Mouse (Mus musculus) thymus, adult 2 months (tissue): Measurements from ENCODE around the gene Wap. TPM values are rescaled to one million over a fixed set of nuclear protein-coding genes. Genes with fewer than 3 reads are reported as not detected.

Experiments
- DNase-seq: peaks from one replicate; pipeline ENCODE4 v3.0.0; 2021
- H3K27ac ChIP-seq: fragments of 200-500 bp; 2 replicates; pipeline ENCODE4 v1.5.1; 2012; ENCODE audit warnings: low read length, control low read depth; ENCODE audit not compliant: control insufficient read depth, insufficient read depth
- H3K27me3 ChIP-seq: fragments of 200-500 bp; 2 replicates; pipeline ENCODE4 v1.6.1; 2012; ENCODE audit warnings: mild to moderate bottlenecking, low read length, moderate library complexity, mixed read lengths; ENCODE audit not compliant: control insufficient read depth, insufficient read depth
- H3K36me3 ChIP-seq: fragments of 200-500 bp; 2 replicates; pipeline ENCODE4 v1.6.1; 2012; ENCODE audit warnings: mild to moderate bottlenecking, low read length, moderate library complexity; ENCODE audit not compliant: control insufficient read depth, insufficient read depth
- H3K4me1 ChIP-seq: fragments of 200-500 bp; replicated peaks from 2 replicates; pipeline ENCODE4 v1.6.1; 2012; ENCODE audit warnings: low read length; ENCODE audit not compliant: control insufficient read depth, insufficient read depth
- H3K4me3 ChIP-seq: fragments of 200-500 bp; 2 replicates; pipeline ENCODE4 v1.5.1; 2012; ENCODE audit warnings: mild to moderate bottlenecking, low read length, control low read depth, moderate library complexity; ENCODE audit not compliant: control insufficient read depth, insufficient read depth
- CTCF ChIP-seq: fragments of 200-500 bp; IDR thresholded peaks from 2 replicates; pipeline ENCODE4 v1.5.1; 2012; ENCODE audit warnings: mild to moderate bottlenecking, control low read depth, low read length, moderate library complexity, borderline replicate concordance; ENCODE audit not compliant: control insufficient read depth, poor library complexity, insufficient read depth; ENCODE audit errors: extremely low read depth
- POLR2A ChIP-seq: fragments of 200-500 bp; IDR thresholded peaks from 2 replicates; pipeline ENCODE4 v1.6.1; 2012; ENCODE audit warnings: mild to moderate bottlenecking, low read length, control low read depth, moderate library complexity; ENCODE audit not compliant: control insufficient read depth, poor library complexity, insufficient read depth; ENCODE audit errors: extremely low read depth
- WGBS: fragments of 180-500 bp; shearing (Covaris S2); methylation state at CpG from one replicate; pipeline ENCODE4 v1.1.7; 2018; 5-methylcytosine and 5-hydroxymethylcytosine counted together
- polyA plus RNA-seq: library from polyadenylated mRNA; depleted of rRNA; stranded (reverse); fragments of >200 nt; gene quantifications from 2 replicates; pipeline ENCODE4 v1.2.3, GENCODE M21; 2012; rRNA removed

The Wap gene
- 0.56 and 1.2 TPM in 2 replicates for polyA plus RNA-seq

- H3K4me3 ChIP-seq = no peak within 1 kb of the TSS
These were observed at the start of gene Wap for GRCm38 (mm10) chr11:6638537-6638936. Wap (minus strand) TSS chr11:6638637.

GRCm38 (mm10) chr11:6684741-6685140, 46.3 kb upstream of the Wap start:
- WGBS = 77% methylated on average over 3 of the region's 3 CpGs
- Histone ChIP-seq H3K4me1 (peaks cover 10% of the 10 kb centered on the region), H3K4me3 (no peak overlapping the region), H3K27me3 (no peaks in the 10 kb centered on the region), H3K36me3 (no peaks in the 10 kb centered on the region), H3K27ac (no peak overlapping the region)
- TF ChIP-seq CTCF (no peak), POLR2A (no peak)
- no peak for DNase-seq

More at GRCm38 (mm10) chr11:6638537-6638936, at the start of gene Wap:
- no peak for TF ChIP-seq POLR2A
- TF ChIP-seq CTCF = no peak
- Histone ChIP-seq H3K4me1 (no peaks in the 10 kb centered on the region; the same call in 1 of the 2 replicates), H3K36me3 (no peaks in the 10 kb centered on the region), H3K27ac (no peak within 1 kb of the TSS), H3K27me3 (no peaks in the 10 kb centered on the region)
- WGBS = 98% methylated on average over 4 of the region's 4 CpGs
- no peak for DNase-seq

- Histone ChIP-seq H3K4me3 (peak overlapping the region; percentile 30), H3K4me1 (peaks cover 7% of the 10 kb centered on the region), H3K36me3 (no peaks in the 10 kb centered on the region), H3K27me3 (no peaks in the 10 kb centered on the region), H3K27ac (peak overlapping the region; percentile 43)
- TF ChIP-seq POLR2A (no peak), CTCF (no peak)
- 6% methylated on average over 10 of the region's 10 CpGs for WGBS
- DNase-seq = peak; percentile 59
These were observed 42.0 kb upstream of the Wap start for GRCm38 (mm10) chr11:6680397-6680818.

- no peaks in the 10 kb centered on the region for H3K36me3 ChIP-seq
- DNase-seq = peak; percentile 48
- 11% methylated on average over 17 of the region's 17 CpGs for WGBS
- H3K4me3 ChIP-seq = peak overlapping the region; percentile 30
- H3K4me1 ChIP-seq = peaks cover 7% of the 10 kb centered on the region
- H3K27ac ChIP-seq = peak overlapping the region; percentile 43
- H3K27me3 ChIP-seq = no peaks in the 10 kb centered on the region
- TF ChIP-seq POLR2A (no peak), CTCF (no peak)
These were observed 41.4 kb upstream of the Wap start for GRCm38 (mm10) chr11:6679694-6680396.

- Histone ChIP-seq H3K27ac (no peak overlapping the region), H3K27me3 (no peaks in the 10 kb centered on the region), H3K4me1 (peaks cover 7% of the 10 kb centered on the region), H3K36me3 (no peaks in the 10 kb centered on the region), H3K4me3 (no peak overlapping the region)
- TF ChIP-seq CTCF (no peak), POLR2A (no peak)
- DNase-seq = no peak
- WGBS = 46% methylated on average over 7 of the region's 7 CpGs
These were observed 39.1 kb upstream of the Wap start for GRCm38 (mm10) chr11:6677530-6677929.

- 94% methylated on average over 9 of the region's 9 CpGs for WGBS
- no peak for DNase-seq
These were observed 38.2 kb upstream of the Wap start for GRCm38 (mm10) chr11:6676641-6677040.

GRCm38 (mm10) chr11:6675402-6675801, 37.0 kb upstream of the Wap start:
- no peak for DNase-seq
- Histone ChIP-seq H3K27me3 (no peaks in the 10 kb centered on the region), H3K27ac (no peak overlapping the region), H3K4me1 (peaks cover 5% of the 10 kb centered on the region), H3K36me3 (no peaks in the 10 kb centered on the region), H3K4me3 (no peak overlapping the region)
- TF ChIP-seq CTCF = no peak
- TF ChIP-seq POLR2A = no peak
- 53% methylated on average over 7 of the region's 7 CpGs for whole genome bisulfite sequencing

More at GRCm38 (mm10) chr11:6676641-6677040, 38.2 kb upstream of the Wap start:
- peaks cover 7% of the 10 kb centered on the region for H3K4me1 ChIP-seq
- TF ChIP-seq CTCF (no peak), POLR2A (no peak)
- H3K36me3 ChIP-seq = no peaks in the 10 kb centered on the region
- no peaks in the 10 kb centered on the region for H3K27me3 ChIP-seq
- no peak overlapping the region for H3K4me3 ChIP-seq
- H3K27ac ChIP-seq = no peak overlapping the region
